Mouse (Mus musculus) kidney, embryonic 14.5 days (tissue): ENCODE results near the gene Angptl8. TPM values are rescaled to one million over a fixed set of nuclear protein-coding genes. Genes with fewer than 3 reads are reported as not detected.

Source experiments
- ATAC-seq: fragments of 200-750 bp; cut with Nextera tagmentation; 2 replicates; pipeline ENCODE4 v1.8.0; 2017; ENCODE audit warnings: moderate number of reproducible peaks, mild to moderate bottlenecking, moderate TSS enrichment, moderate library complexity; ENCODE audit not compliant: low FRiP score, low TSS enrichment
- H3K27ac ChIP-seq: fragments of 300-500 bp; sonication (generic); 2 replicates; pipeline ENCODE4 v1.5.1; 2014; ENCODE audit warnings: low read depth, mild to moderate bottlenecking, low read length, moderate library complexity, mixed read lengths
- H3K27me3 ChIP-seq: fragments of 300-500 bp; sonication (generic); 2 replicates; pipeline ENCODE4 v1.6.1; 2014; ENCODE audit warnings: mild to moderate bottlenecking, low read length; ENCODE audit not compliant: control insufficient read depth, insufficient read depth
- H3K36me3 ChIP-seq: fragments of 300-500 bp; sonication (generic); 2 replicates; pipeline ENCODE4 v1.6.1; 2014; ENCODE audit warnings: low read length, mixed read lengths; ENCODE audit not compliant: control insufficient read depth, insufficient read depth
- H3K4me1 ChIP-seq: fragments of 300-500 bp; sonication (generic); 2 replicates; pipeline ENCODE4 v1.6.1; 2014; ENCODE audit warnings: low read length, mixed read lengths; ENCODE audit not compliant: control insufficient read depth, insufficient read depth
- H3K4me2 ChIP-seq: fragments of 300-500 bp; sonication (generic); replicated peaks from 2 replicates; pipeline ENCODE4 v1.6.1; 2014; ENCODE audit warnings: low read depth, mild to moderate bottlenecking, low read length
- H3K4me3 ChIP-seq: fragments of 300-500 bp; sonication (generic); 2 replicates; pipeline ENCODE4 v1.5.1; 2014; ENCODE audit warnings: mild to moderate bottlenecking, low read length
- H3K9ac ChIP-seq: fragments of 300-500 bp; sonication (generic); 2 replicates; pipeline ENCODE4 v1.6.1; 2014; ENCODE audit warnings: low read depth, mild to moderate bottlenecking, low read length, moderate library complexity
- H3K9me3 ChIP-seq: fragments of 300-500 bp; sonication (generic); 2 replicates; pipeline ENCODE4 v1.6.1; 2016; ENCODE audit warnings: low read length; ENCODE audit not compliant: control insufficient read depth
- WGBS: fragments of 180-500 bp; shearing (Covaris S2); extraction: QIAGEN DNeasy Blood & Tissue Kit; methylation state at CpG from one replicate; pipeline ENCODE4 v1.1.7; 2014; 5-methylcytosine and 5-hydroxymethylcytosine counted together
- polyA plus RNA-seq: library from polyadenylated mRNA; unstranded; fragments of >200 nt; fragmentation: Nextera tagmentation; extraction: Ambion mirVana; gene quantifications from 2 replicates; pipeline ENCODE4 v1.2.1, GENCODE M21; 2014

The Angptl8 gene
- polyA plus RNA-seq, 1 experiment from 2014 or later = 3.4 TPM

DNA sequence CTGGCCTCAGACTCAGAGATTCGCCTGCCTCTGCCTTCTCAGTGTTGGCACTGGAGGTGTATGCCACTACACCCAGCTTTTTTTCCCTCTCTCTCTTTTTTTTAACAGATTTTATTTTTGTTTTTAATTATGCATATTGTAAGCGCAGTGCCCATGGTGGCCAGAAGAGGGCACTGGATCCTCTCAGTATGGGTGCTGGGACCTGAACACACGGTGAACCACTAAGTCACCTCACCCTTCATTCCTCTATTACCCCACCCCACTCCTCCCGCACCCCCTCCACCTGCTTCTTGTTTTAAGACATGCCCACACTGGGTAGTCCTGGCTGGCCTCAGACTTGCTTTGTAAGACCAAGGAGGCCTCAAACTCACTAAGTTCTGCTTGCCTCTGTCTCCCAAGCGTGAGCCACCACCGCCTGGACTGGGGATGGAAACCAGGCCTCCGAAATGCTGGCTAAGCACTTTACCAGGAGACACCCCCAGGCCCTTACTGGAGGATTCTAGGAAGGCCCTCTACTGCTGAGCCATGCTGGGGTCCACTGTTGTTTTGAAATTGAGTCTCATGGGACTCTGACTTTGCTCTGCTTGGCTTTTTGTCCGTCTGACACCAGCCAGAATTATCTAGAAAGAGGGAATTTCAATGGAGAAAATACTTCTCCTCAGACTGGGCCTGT lies 4.9 kb downstream of the Angptl8 start:
- no peaks in the 10 kb centered on the region for H3K4me1 ChIP-seq

DNA sequence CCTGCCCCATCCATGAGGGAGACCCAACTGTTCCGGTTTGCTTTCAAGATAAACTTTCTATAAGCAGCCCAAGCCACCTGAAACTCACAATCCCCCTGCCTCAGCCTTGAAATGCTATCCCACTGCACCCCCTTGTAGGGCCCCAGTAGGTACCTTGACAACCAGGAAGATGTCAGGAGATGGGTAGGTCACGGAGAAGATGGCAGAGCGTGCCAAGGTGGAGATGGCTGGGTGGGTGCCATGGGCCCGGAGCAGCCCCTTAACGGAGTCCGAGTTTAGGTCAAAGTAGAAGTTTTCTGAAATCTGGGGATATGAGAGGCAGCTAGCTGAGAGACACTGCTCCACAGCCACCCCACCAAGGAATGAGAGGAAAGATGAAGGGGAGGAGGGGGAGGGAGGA lies 6.0 kb downstream of the Angptl8 start:
- H3K36me3 ChIP-seq = peaks cover 71% of the 10 kb centered on the region
- H3K4me2 ChIP-seq = no peak overlapping the region
- WGBS = 91% methylated on average over 6 of the region's 6 CpGs
- no peak overlapping the region for H3K4me3 ChIP-seq
- H3K9me3 ChIP-seq = no peaks in the 10 kb centered on the region
- no peak overlapping the region for H3K9ac ChIP-seq
- peaks cover 7% of the 10 kb centered on the region for H3K4me1 ChIP-seq
- ATAC-seq = no peak
- no peaks in the 10 kb centered on the region for H3K27me3 ChIP-seq
- no peak overlapping the region for H3K27ac ChIP-seq

More for the DNA sequence above, 4.9 kb downstream of the Angptl8 start:
- Histone ChIP-seq H3K9me3 (no peaks in the 10 kb centered on the region), H3K27me3 (no peaks in the 10 kb centered on the region), H3K4me3 (no peak overlapping the region), H3K9ac (no peak overlapping the region), H3K27ac (no peak overlapping the region), H3K36me3 (peaks cover 64% of the 10 kb centered on the region), H3K4me2 (no peak overlapping the region)
- peak; percentile 44; the same call in 1 of the 2 replicates for ATAC-seq
- 66% methylated on average over 8 of the region's 8 CpGs for WGBS

DNA sequence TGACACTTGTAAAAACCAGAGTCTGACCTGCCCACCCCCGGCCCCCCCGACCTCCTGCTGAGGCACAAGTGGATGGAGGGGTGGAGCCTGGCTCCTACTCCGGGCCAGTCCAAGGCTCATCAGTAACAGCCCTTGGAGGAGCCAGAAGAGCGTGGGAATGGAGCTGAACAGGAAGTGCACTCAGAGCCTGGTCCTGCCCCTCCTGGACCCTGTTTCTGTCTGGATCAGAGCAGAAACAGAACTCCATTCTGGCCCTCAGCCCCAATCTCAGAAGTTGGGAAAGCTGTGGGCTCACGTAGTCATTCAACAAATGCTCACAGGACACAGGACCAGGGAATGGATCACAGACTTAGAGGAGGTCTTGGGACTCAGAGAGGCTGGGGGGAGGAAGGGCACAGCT lies 7.1 kb downstream of the Angptl8 start:
- H3K4me2 ChIP-seq = no peak overlapping the region
- H3K4me1 ChIP-seq = peaks cover 17% of the 10 kb centered on the region
- whole genome bisulfite sequencing = 53% methylated on average over 5 of the region's 5 CpGs
- no peak for ATAC-seq
- no peak overlapping the region for H3K4me3 ChIP-seq
- H3K27me3 ChIP-seq = no peaks in the 10 kb centered on the region
- H3K27ac ChIP-seq = 0 out of 2 replicates have a peak overlapping the region, but pooled peaks have one; percentile 1
- H3K36me3 ChIP-seq = peaks cover 66% of the 10 kb centered on the region
- H3K9ac ChIP-seq = no peak overlapping the region
- H3K9me3 ChIP-seq = no peaks in the 10 kb centered on the region

DNA sequence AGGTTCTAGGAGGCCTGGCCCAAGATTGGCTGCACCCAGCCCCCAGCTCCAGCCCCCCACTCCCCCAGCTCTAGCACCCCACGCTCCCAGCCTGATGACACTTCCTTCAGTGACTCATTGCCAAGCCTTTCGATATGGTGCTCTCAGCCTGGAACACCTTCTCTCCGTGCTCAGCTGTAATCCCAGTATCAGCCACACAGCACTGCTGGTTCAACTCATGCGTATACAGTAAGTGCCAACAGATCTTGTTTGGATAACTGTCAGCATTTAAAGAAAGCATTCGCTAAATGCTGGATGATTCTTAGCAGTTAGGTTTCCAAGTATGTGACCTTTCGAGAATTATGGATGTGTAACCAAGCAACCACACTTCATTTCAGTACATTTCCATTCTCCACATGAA lies 7.8 kb downstream of the Angptl8 start:
- no peaks in the 10 kb centered on the region for H3K27me3 ChIP-seq
- no peaks in the 10 kb centered on the region for H3K9me3 ChIP-seq
- no peak for ATAC-seq
- 85% methylated on average over 6 of the region's 6 CpGs for WGBS
- H3K4me1 ChIP-seq = peaks cover 24% of the 10 kb centered on the region
- no peak overlapping the region for H3K9ac ChIP-seq
- H3K36me3 ChIP-seq = peaks cover 60% of the 10 kb centered on the region
- no peak overlapping the region for H3K4me2 ChIP-seq
- no peak overlapping the region for H3K27ac ChIP-seq
- no peak overlapping the region for H3K4me3 ChIP-seq

DNA sequence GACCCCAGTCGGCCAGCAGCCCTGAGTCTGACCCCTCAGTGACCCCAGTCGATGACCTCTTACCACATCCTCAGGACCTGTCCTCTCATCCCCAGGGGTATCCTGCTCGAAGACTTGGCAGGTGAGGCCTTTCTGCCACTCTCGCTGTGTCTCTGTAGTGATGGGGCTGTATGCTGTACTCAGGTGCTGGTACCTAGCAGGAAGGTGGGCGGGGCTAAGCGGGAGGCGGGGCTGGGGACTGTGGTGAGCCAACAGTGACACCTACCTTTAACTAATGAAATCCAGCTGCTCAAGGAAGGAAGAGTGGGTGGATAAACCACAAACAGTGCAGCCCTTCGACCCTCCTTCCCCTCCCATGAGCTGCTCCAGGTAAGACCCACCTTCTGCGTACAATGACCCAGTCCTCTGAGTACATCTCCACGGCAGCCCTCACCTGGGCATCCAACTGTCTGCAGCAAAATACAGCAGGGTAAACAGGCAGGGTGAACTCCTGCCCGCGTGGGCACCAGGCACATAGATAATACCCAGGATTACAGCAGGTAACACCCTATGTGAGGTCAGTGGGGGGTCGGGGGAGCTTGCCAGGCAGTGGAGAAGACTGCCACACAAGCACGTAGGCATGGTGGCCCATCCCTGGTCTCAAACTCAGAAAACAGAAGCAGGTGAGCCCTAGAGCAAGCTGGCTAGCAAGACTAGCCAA lies 10.2 kb downstream of the Angptl8 start:
- Histone ChIP-seq H3K27ac (no peak overlapping the region; the same call in 1 of the 2 replicates), H3K4me1 (peaks cover 36% of the 10 kb centered on the region)
- WGBS = 45% methylated on average over 14 of the region's 14 CpGs

DNA sequence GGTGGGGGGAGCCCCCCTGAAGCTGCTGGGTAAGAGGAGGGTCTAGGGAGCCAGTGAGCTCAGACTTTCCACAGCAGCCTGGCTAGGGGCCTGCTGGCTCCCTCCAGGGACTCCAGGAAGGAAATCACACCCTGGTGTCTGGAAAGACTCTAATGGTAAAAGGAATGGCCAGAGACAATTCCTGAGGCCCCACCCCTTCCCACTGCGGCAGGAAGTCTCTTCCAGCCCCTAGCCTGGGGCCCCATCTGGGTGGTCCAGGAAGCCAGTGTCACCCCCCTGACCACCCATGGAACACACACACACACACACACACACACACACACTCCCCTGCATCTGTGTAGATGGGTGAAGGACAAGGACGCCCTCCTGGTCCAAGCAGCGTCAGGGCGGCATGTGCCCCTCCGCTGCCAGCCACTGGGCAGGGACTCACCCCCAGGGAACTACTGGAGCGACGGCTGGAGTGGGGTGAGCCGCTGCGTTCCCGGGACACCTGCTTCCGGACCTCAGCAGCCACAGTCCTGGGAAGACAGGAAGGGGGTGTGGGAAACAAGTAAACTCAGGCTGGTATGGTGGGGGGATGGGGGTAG lies 11.5 kb downstream of the Angptl8 start:
- 6% methylated on average over 11 of the region's 11 CpGs for WGBS
- H3K4me2 ChIP-seq = peak overlapping the region; percentile 49
- peak overlapping the region; percentile 91 for H3K27ac ChIP-seq
- H3K27me3 ChIP-seq = no peaks in the 10 kb centered on the region
- H3K9ac ChIP-seq = peak overlapping the region; percentile 57; the same call in 1 of the 2 replicates
- H3K9me3 ChIP-seq = no peaks in the 10 kb centered on the region
- H3K4me3 ChIP-seq = peak overlapping the region; percentile 28
- peak; percentile 55 for ATAC-seq
- peaks cover 41% of the 10 kb centered on the region for H3K36me3 ChIP-seq
- H3K4me1 ChIP-seq = peaks cover 45% of the 10 kb centered on the region

More for the DNA sequence above, 10.2 kb downstream of the Angptl8 start:
- Histone ChIP-seq H3K9ac (no peak overlapping the region), H3K4me2 (no peak overlapping the region), H3K9me3 (no peaks in the 10 kb centered on the region), H3K27me3 (no peaks in the 10 kb centered on the region), H3K4me3 (no peak overlapping the region), H3K36me3 (peaks cover 48% of the 10 kb centered on the region)
- no peak for ATAC-seq

DNA sequence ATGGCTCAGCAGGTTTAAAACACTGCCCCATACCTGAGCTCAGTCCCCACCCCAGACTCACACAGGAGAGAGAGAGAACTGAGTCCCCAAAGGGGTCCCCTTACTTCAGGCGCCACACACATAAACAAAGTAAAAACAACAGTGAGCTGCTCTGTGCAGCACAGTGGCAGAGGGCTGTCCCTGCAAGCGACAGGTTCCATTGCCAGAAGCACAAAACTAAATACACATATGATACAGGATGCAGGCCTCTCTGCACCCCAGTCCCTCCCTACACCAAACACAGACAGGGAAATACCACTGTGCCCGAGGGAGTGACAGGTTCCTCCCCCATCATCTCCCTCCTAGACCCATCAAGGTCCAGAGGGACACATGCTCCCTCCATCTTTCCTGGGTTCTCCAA lies 12.1 kb downstream of the Angptl8 start:
- peaks cover 45% of the 10 kb centered on the region for H3K4me1 ChIP-seq
- H3K27ac ChIP-seq = peak overlapping the region; percentile 91
- no peak for ATAC-seq
- 5% methylated on average over 3 of the region's 3 CpGs for WGBS
- 0 out of 2 replicates have a peak overlapping the region, but pooled peaks have one; percentile 57 for H3K9ac ChIP-seq
- peak overlapping the region; percentile 49 for H3K4me2 ChIP-seq
- H3K27me3 ChIP-seq = no peaks in the 10 kb centered on the region
- H3K36me3 ChIP-seq = peaks cover 39% of the 10 kb centered on the region
- H3K9me3 ChIP-seq = no peaks in the 10 kb centered on the region
- H3K4me3 ChIP-seq = peak overlapping the region; percentile 28

DNA sequence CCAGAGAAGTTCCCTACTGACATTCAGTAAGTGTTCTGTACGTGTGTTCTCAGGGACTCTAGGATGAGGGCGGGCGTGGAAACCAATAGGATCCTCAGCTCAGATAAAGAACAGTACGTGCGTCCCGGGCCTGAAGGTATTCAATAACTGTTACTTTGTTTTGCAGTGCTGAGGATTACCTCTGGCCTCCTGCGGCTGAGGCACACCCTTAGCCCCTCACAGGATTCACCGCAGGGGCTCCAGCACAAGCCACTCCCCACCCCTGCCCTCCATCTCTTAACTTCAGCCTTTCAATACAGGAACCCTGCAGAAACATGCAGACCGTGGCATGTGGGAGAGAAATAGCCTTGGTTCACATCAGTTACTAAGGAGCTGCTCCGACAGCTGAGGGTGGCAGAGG lies 12.6 kb downstream of the Angptl8 start:
- Histone ChIP-seq H3K4me1 (peaks cover 45% of the 10 kb centered on the region), H3K4me2 (no peak overlapping the region), H3K27ac (peak overlapping the region; percentile 91), H3K27me3 (no peaks in the 10 kb centered on the region), H3K36me3 (peaks cover 34% of the 10 kb centered on the region), H3K4me3 (no peak overlapping the region), H3K9ac (peak overlapping the region; percentile 7; the same call in 1 of the 2 replicates), H3K9me3 (no peaks in the 10 kb centered on the region)
- 31% methylated on average over 10 of the region's 10 CpGs for WGBS
- no peak for ATAC-seq
